Mouse (Mus musculus) liver, postnatal 0 days (tissue): ENCODE measurements at regions not wholly inside any gene's neighbourhood (a gene's known extent, or its start where the extent isn't known, plus 50 kb on each side); places are given as distances from the start of the nearest gene placed in this dataset.

Experiments used
- ATAC-seq: fragments of 200-750 bp; cut with Nextera tagmentation; 2 replicates; pipeline ENCODE4 v1.8.0; 2017; ENCODE audit warnings: mild to moderate bottlenecking, moderate library complexity
- DNase-seq: peaks from one replicate; pipeline ENCODE4 v3.0.0-alpha.2; 2016
- H3K27ac ChIP-seq: fragments of 300-500 bp; sonication (generic); 2 replicates; pipeline ENCODE4 v1.5.1; 2014; ENCODE audit warnings: antibody characterized with exemption, moderate library complexity, mild to moderate bottlenecking, low read depth
- H3K27me3 ChIP-seq: fragments of 300-500 bp; sonication (generic); 2 replicates; pipeline ENCODE4 v1.6.1; 2014; ENCODE audit warnings: low read length, control low read depth, mixed read lengths; ENCODE audit not compliant: insufficient read depth
- H3K36me3 ChIP-seq: fragments of 300-500 bp; sonication (generic); replicated peaks from 2 replicates; pipeline ENCODE4 v1.6.1; 2014; ENCODE audit warnings: mild to moderate bottlenecking, control low read depth, low read length, moderate library complexity, mixed read lengths; ENCODE audit not compliant: insufficient read depth
- H3K4me1 ChIP-seq: fragments of 300-500 bp; sonication (generic); 2 replicates; pipeline ENCODE4 v1.6.1; 2014; ENCODE audit warnings: antibody characterized with exemption, mild to moderate bottlenecking, control low read depth; ENCODE audit not compliant: insufficient read depth
- H3K4me2 ChIP-seq: fragments of 300-500 bp; sonication (generic); 2 replicates; pipeline ENCODE4 v1.6.1; 2014; ENCODE audit warnings: low read depth, mild to moderate bottlenecking, low read length, moderate library complexity, mixed read lengths
- H3K4me3 ChIP-seq: fragments of 300-500 bp; sonication (generic); 2 replicates; pipeline ENCODE4 v1.5.1; 2014; ENCODE audit warnings: low read depth, low read length
- H3K9ac ChIP-seq: fragments of 300-500 bp; sonication (generic); replicated peaks from 2 replicates; pipeline ENCODE4 v1.6.1; 2014; ENCODE audit warnings: mild to moderate bottlenecking, moderate library complexity
- H3K9me3 ChIP-seq: fragments of 300-500 bp; sonication (generic); 2 replicates; pipeline ENCODE4 v1.6.1; 2016; ENCODE audit warnings: mild to moderate bottlenecking, control low read depth, low read length, mixed read lengths
- CTCF ChIP-seq: sonication (generic); IDR thresholded peaks from 2 replicates; pipeline ENCODE4 v1.5.1; 2016; ENCODE audit warnings: antibody characterized with exemption, low read depth
- EP300 ChIP-seq: IDR thresholded peaks from 2 replicates; pipeline ENCODE4 v1.6.1; 2016; ENCODE audit warnings: antibody characterized with exemption, low read depth, mild to moderate bottlenecking
- whole genome bisulfite sequencing: fragments of 180-500 bp; shearing (Covaris S2); extraction: QIAGEN DNeasy Blood & Tissue Kit; methylation state at CpG from one replicate; pipeline ENCODE4 v1.1.7; 2014; ENCODE audit not compliant: insufficient replicate concordance; 5-methylcytosine and 5-hydroxymethylcytosine counted together

DNA sequence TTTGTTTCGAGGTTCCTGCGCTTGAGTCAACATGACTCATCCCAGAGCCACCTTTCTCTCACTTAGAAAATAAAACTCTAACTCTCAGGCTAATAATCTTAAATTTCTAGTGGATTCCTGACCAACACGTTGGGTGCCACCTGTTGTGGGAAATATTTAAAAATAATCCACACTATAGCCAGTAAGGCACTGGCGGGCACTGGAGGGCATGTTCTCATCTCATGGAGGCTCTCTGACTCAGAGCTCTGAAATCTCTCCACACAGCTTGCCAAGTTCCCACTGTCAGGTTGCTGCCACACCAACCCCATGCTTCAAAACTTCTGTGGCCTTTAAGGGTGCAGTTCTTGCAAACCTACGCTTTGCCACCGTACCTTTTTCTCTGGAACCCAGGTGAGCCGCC is 644.8 kb downstream of the Slc22a22 start:
- no peaks in the 10 kb centered on the region for H3K36me3 ChIP-seq
- no peak overlapping the region for H3K27ac ChIP-seq
- H3K9ac ChIP-seq, result no peak overlapping the region
- no peak overlapping the region for H3K4me2 ChIP-seq
- DNase-seq (no peak), ATAC-seq (no peak)
- H3K4me1 ChIP-seq, result no peaks in the 10 kb centered on the region
- WGBS, result 82% methylated on average over 7 of the region's 7 CpGs
- TF ChIP-seq EP300 (no peak), CTCF (no peak)
- H3K9me3 ChIP-seq, result no peaks in the 10 kb centered on the region
- no peaks in the 10 kb centered on the region for H3K27me3 ChIP-seq
- no peak overlapping the region for H3K4me3 ChIP-seq

DNA sequence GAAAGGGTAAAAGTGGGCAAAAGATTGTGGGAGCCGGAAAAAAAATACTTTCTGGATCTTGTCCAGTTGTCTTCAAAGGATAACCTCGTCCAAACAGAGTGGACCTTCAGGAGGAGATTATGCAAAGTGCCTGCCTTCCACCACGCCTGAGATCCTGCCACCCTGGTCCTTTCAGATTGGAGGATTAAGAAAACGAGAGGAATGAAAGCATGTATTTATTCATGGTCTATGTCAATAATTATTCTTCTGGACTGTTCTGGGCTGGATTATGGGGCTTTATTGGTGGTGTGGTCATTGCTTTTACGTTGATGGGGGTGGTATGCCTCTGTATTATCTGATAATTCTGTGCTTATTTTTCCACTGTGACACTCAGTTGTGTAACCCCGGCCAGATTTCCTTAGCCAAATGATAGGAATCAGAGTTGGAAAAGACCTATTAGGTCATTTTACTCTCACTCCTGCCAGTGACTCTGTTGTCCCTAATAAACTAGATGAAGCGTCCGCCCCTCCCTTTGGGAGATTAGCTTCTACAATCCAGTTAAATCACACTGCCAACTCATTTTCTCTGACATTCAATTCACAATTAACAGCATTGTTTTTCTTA is 656.3 kb downstream of the Slc22a22 start:
- ATAC-seq (no peak), DNase-seq (no peak)
- TF ChIP-seq CTCF (no peak), EP300 (no peak)
- H3K27me3 ChIP-seq, result no peaks in the 10 kb centered on the region
- H3K9me3 ChIP-seq, result no peaks in the 10 kb centered on the region
- no peak overlapping the region for H3K9ac ChIP-seq
- H3K36me3 ChIP-seq, result no peaks in the 10 kb centered on the region
- H3K4me1 ChIP-seq, result no peaks in the 10 kb centered on the region
- 61% methylated on average over 8 of the region's 8 CpGs for WGBS
- no peak overlapping the region for H3K27ac ChIP-seq
- no peak overlapping the region for H3K4me3 ChIP-seq
- H3K4me2 ChIP-seq, result no peak overlapping the region

DNA sequence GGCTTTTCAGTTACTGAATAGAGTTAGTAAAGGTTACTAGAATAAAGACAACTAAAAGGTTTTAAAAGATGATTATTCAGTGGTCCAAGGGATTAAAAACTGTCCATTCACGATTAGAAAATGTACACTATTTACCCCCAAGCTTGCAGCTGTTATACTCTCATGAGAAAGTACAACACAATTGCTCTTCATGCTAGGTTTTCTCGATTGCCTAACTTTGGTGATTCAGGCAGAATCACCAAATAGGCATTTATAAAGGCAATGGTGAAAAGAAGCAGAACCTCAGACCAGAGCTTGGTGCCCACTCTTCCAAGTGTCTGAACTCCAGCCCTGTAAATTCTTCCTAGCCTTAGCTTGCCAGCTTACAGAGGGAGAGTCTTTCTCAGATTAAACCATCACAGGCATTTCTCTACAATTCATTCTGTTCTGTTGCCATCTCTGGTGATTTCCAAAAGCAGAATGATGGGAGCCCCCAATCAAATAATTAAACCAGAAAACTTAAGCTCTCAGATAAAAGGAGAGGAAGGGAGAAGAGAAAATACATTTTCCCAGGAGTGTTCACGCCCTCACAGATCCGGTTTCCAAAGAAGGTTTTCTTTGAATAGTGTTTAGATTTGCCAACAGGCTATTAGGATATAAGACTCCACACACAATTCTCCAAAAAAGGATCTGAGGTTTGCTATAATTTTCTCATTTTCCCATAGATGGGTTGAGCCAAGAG is 657.0 kb downstream of the Slc22a22 start:
- Histone ChIP-seq H3K9ac (no peak overlapping the region), H3K4me2 (no peak overlapping the region), H3K36me3 (no peaks in the 10 kb centered on the region), H3K4me3 (no peak overlapping the region), H3K27me3 (no peaks in the 10 kb centered on the region), H3K4me1 (no peaks in the 10 kb centered on the region), H3K27ac (no peak overlapping the region), H3K9me3 (no peaks in the 10 kb centered on the region)
- ATAC-seq (no peak), DNase-seq (no peak)
- no peak for TF ChIP-seq CTCF
- no peak for TF ChIP-seq EP300
- 66% methylated on average over 4 of the region's 4 CpGs for WGBS

DNA sequence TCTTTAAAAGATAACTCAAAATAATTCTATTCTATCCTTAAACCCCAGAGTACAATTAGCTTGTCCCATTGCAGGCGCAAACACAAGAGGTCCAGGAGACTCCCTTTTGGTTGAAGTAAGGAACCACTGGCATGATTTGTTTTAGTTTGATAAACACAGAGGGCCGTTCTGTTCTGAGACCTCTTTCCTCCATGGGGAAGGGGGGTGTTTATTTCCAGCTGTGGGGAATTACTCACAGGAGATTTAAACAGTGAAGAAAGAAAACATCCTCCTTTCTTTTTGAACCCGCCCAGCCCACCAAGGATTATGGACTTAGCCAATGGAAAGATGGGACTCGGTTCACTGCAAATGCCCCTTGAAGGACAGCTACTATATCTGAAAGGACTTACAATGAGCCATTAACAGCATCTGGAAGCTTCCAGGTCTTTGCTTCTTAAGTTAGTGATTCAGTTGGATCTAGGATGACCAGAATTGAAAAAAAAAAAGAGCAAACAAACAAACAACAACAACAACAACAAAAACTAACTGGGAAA is 659.2 kb downstream of the Slc22a22 start:
- DNase-seq, result no peak
- Histone ChIP-seq H3K9me3 (no peaks in the 10 kb centered on the region), H3K27me3 (no peaks in the 10 kb centered on the region), H3K4me1 (no peaks in the 10 kb centered on the region), H3K4me3 (no peak overlapping the region), H3K9ac (no peak overlapping the region), H3K4me2 (no peak overlapping the region), H3K36me3 (no peaks in the 10 kb centered on the region), H3K27ac (no peak overlapping the region)
- 52% methylated on average over 4 of the region's 4 CpGs for WGBS
- ATAC-seq, result no peak
- TF ChIP-seq CTCF (no peak), EP300 (no peak)

DNA sequence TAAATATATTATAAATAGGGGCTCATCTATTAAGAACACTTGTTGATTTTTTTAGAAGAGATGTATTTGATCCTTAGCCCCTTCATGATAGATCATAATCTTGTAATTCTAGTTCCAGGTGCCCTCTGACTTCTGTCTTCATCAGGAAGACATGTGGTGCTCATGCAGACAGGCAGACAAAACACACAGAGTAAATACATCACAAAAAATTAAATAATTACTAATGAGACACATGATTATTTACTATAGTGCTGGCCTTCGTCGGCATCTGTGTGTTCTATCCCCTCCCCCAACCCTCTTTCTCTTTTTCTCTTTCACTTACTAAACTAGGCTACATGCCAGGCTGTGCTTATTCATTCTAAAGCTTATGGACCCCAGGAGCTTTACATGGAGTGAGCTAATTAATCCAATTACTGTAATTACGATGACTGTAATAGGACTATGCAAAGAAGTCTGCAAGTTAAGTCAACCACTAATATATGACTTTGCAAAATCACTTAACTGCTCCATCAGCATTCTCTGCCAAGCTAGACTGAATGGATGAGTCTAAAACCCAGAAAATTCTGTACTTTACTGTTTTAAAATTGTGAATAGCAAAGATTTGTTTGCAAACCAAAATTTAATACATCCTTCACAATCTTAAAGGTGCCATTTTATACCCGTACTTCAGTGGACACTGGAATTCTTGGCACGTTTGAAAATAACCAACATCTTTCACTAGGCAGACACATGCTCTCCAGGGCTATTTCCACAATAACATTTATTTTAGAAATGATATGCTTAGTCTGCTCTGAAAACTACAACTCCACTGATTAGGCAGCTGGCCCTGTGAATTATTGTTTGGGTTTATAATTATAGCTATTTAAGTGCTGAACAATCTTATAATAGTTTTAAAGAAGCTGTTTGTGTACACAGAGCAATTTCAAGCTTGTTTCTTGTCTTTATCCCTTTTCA is 659.9 kb downstream of the Slc22a22 start:
- no peak overlapping the region for H3K9ac ChIP-seq
- ATAC-seq, result no peak
- no peaks in the 10 kb centered on the region for H3K9me3 ChIP-seq
- TF ChIP-seq CTCF (no peak), EP300 (no peak)
- DNase-seq, result no peak
- no peak overlapping the region for H3K4me2 ChIP-seq
- no peak overlapping the region for H3K27ac ChIP-seq
- WGBS, result 64% methylated on average over 5 of the region's 5 CpGs
- H3K36me3 ChIP-seq, result no peaks in the 10 kb centered on the region
- no peaks in the 10 kb centered on the region for H3K4me1 ChIP-seq
- H3K4me3 ChIP-seq, result no peak overlapping the region
- no peaks in the 10 kb centered on the region for H3K27me3 ChIP-seq

DNA sequence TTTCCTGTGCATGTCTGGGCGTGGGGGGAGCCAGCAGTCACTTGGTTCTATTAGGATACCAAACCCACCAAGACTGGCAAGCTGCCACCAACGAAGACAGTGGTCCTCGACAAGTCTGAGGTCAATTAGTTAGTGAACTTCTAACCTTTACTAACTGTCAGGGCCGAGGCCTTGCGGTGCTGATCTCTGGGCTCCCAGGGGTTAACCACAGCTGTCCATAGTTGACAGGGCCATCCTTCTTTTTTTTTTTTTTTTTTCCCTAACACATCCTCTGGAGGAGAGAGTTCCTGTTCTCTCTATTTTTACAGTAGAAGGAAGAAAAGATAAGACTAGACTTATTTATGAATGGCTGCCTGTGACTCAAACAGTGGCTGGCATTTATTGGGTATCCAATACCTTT is 663.5 kb downstream of the Slc22a22 start:
- WGBS, result 36% methylated on average over 5 of the region's 5 CpGs

More for the DNA sequence above, 663.5 kb downstream of the Slc22a22 start:
- ATAC-seq (no peak), DNase-seq (no peak)
- no peaks in the 10 kb centered on the region for H3K27me3 ChIP-seq
- H3K9me3 ChIP-seq, result no peaks in the 10 kb centered on the region
- no peaks in the 10 kb centered on the region for H3K4me1 ChIP-seq
- no peak overlapping the region for H3K27ac ChIP-seq
- H3K36me3 ChIP-seq, result no peaks in the 10 kb centered on the region
- H3K9ac ChIP-seq, result no peak overlapping the region
- H3K4me3 ChIP-seq, result no peak overlapping the region
- no peak overlapping the region for H3K4me2 ChIP-seq
- no peak for TF ChIP-seq EP300
- TF ChIP-seq CTCF, result no peak
